Mouse (Mus musculus): ENCODE results near the gene Cdyl.

GRCm38 (mm10) chr13:35764559-35764958 is 104.9 kb downstream of the Cdyl start:
- TF ChIP-seq POLR2A (IDR thresholded peaks at IDR 0.05; ENCODE audit: extremely low read depth, insufficient read depth, low read length) = no peak
- TF ChIP-seq CTCF (IDR thresholded peaks at IDR 0.05; ENCODE audit: extremely low read depth, insufficient read depth, low read length) = no peak

Measured in cortical plate, adult 2 months (tissue).